Mouse (Mus musculus): ENCODE data around the gene Icosl. TPM values are rescaled to one million over a fixed set of nuclear protein-coding genes. Genes with fewer than 3 reads are reported as not detected.

The Icosl gene
- total and polyA plus RNA-seq, 3 experiments: 0.64 to 1.5 (median 1.3) TPM

GRCm38 (mm10) chr10:78084073-78084472 is 15.0 kb downstream of the Icosl start:
- DNase-seq (ENCODE audit: extremely low read depth): no peak
- no peaks in the 10 kb centered on the region for H3K9me3 ChIP-seq (replicated peaks; ENCODE audit: low read length)
- peaks cover 15% of the 10 kb centered on the region for H3K27me3 ChIP-seq (replicated peaks)
- dilution Hi-C loops (cut with MboI; ENCODE audit: extremely low pct_ligation_motif_present, extremely low pct_unique_long_range_greater_than_20kb, low sequenced_read_pairs): no loop called here
- H3K4me1 ChIP-seq (ENCODE audit: control insufficient read depth in 1 of 2, insufficient read depth in 2 of 2): peaks cover 11 to 36% of the 10 kb centered on the region in 2 experiments
- in situ Hi-C loops (cut with MboI; ENCODE audit: low pct_ligation_motif_present, low pct_unique_long_range_greater_than_20kb, low sequenced_read_pairs): no loop called here
- H3K4me3 ChIP-seq (replicated peaks in 1 of 3; ENCODE audit: low read depth in 2 of 3, low read length in 2 of 3, poor library complexity in 1 of 3): no peak overlapping the region
- H3K9ac ChIP-seq (ENCODE audit: insufficient read depth, low read depth): no peak overlapping the region
- no peak overlapping the region for H3K4me2 ChIP-seq (ENCODE audit: insufficient read depth, low read depth, poor library complexity, severe bottlenecking)
- no peak overlapping the region for H3K27ac ChIP-seq (ENCODE audit: insufficient read depth, low read depth)
- H3K79me2 ChIP-seq (replicated peaks; ENCODE audit: control insufficient read depth, extremely low read depth, insufficient read depth, poor library complexity, severe bottlenecking): no peaks in the 10 kb centered on the region
- H3K36me3 ChIP-seq (replicated peaks in 1 of 2; ENCODE audit: control insufficient read depth in 1 of 2, insufficient read depth in 1 of 2, low read length in 1 of 2): peaks cover 0 to 9% of the 10 kb centered on the region in 2 experiments
- TF ChIP-seq MAZ (IDR thresholded peaks at IDR 0.05; ENCODE audit: low read depth, low read length): no peak
- no peak for TF ChIP-seq CTCF (conservative IDR thresholded peaks at IDR 0.05 in 1 of 2, IDR thresholded peaks at IDR 0.05 in 1 of 2; ENCODE audit: low read depth in 2 of 2, low read length in 2 of 2)
- TF ChIP-seq KAT2A (IDR thresholded peaks at IDR 0.05; ENCODE audit: insufficient replicate concordance, low read length): no peak
- no peak for TF ChIP-seq JUND (conservative IDR thresholded peaks at IDR 0.05; ENCODE audit: low read depth, low read length)
- TF ChIP-seq JUN (IDR thresholded peaks at IDR 0.05; ENCODE audit: insufficient read depth, low read depth, low read length): no peak
- TF ChIP-seq MAFK (IDR thresholded peaks at IDR 0.05; ENCODE audit: insufficient replicate concordance, low read length): no peak
- no peak for TF ChIP-seq RCOR1 (conservative IDR thresholded peaks at IDR 0.05; ENCODE audit: low read depth, low read length)
- TF ChIP-seq ZC3H11A (IDR thresholded peaks at IDR 0.05; ENCODE audit: low read depth, low read length): no peak
- TF ChIP-seq ETS1 (conservative IDR thresholded peaks at IDR 0.05; ENCODE audit: low read depth, low read length): no peak
- TF ChIP-seq ZKSCAN1 (IDR thresholded peaks at IDR 0.05; ENCODE audit: borderline replicate concordance, low read depth, low read length): no peak
- TF ChIP-seq MEF2A (IDR thresholded peaks at IDR 0.05; ENCODE audit: borderline replicate concordance, low read depth, low read length): no peak
- no peak for TF ChIP-seq SMC3 (IDR thresholded peaks at IDR 0.05; ENCODE audit: low read depth, low read length)
- TF ChIP-seq GABPA (IDR thresholded peaks at IDR 0.05; ENCODE audit: insufficient replicate concordance, low read depth, low read length): no peak
- TF ChIP-seq EP300 (IDR thresholded peaks at IDR 0.05; ENCODE audit: low read length): no peak
- TF ChIP-seq IRF4 (IDR thresholded peaks at IDR 0.05; ENCODE audit: low read depth, low read length): no peak
- TF ChIP-seq CHD2 (IDR thresholded peaks at IDR 0.05; ENCODE audit: low read length): no peak
- no peak for TF ChIP-seq TCF12 (IDR thresholded peaks at IDR 0.05; ENCODE audit: low read depth, low read length)
- no peak for TF ChIP-seq NRF1 (IDR thresholded peaks at IDR 0.05; ENCODE audit: low read depth, low read length)
- TF ChIP-seq POLR2AphosphoS2 (IDR thresholded peaks at IDR 0.05; ENCODE audit: low read depth, low read length): no peak

DNA sequence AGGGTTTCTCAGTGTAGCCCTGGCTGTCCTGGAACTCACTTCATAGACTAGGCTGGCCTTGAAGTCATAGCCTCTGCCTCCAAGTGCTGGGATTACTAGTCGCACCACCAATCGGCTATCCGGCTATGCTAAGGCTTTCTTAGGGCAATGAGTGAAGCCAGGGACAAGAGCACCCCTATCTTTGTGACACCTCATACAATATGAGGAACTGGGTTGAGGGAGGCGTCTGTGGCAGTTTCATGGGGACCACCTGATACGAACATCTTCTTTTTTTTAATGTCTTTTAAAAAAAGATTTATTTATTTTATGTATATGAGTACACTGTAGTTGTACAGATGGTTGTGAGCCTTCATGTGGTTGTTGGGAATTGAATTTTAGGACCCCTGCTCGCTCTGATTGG is 16.6 kb downstream of the Icosl start:
- no peak for TF ChIP-seq KAT2A (IDR thresholded peaks at IDR 0.05; ENCODE audit: insufficient replicate concordance, low read length)
- H3K9me3 ChIP-seq (replicated peaks; ENCODE audit: low read length): no peaks in the 10 kb centered on the region
- dilution Hi-C loops (cut with MboI; ENCODE audit: extremely low pct_ligation_motif_present, extremely low pct_unique_long_range_greater_than_20kb, low sequenced_read_pairs): no loop called here
- in situ Hi-C loops (cut with MboI; ENCODE audit: low pct_ligation_motif_present, low pct_unique_long_range_greater_than_20kb, low sequenced_read_pairs): no loop called here
- H3K4me1 ChIP-seq (ENCODE audit: control insufficient read depth in 1 of 2, insufficient read depth in 2 of 2): peaks cover 16 to 44% of the 10 kb centered on the region in 2 experiments
- no peak overlapping the region for H3K4me3 ChIP-seq (replicated peaks in 1 of 3; ENCODE audit: low read depth in 2 of 3, low read length in 2 of 3, poor library complexity in 1 of 3)
- no peaks in the 10 kb centered on the region for H3K36me3 ChIP-seq (replicated peaks in 1 of 2; ENCODE audit: control insufficient read depth in 1 of 2, insufficient read depth in 1 of 2, low read length in 1 of 2)
- H3K9ac ChIP-seq (ENCODE audit: insufficient read depth, low read depth): no peak overlapping the region
- H3K4me2 ChIP-seq (ENCODE audit: insufficient read depth, low read depth, poor library complexity, severe bottlenecking): no peak overlapping the region
- no peaks in the 10 kb centered on the region for H3K79me2 ChIP-seq (replicated peaks; ENCODE audit: control insufficient read depth, extremely low read depth, insufficient read depth, poor library complexity, severe bottlenecking)
- H3K27me3 ChIP-seq (replicated peaks): peaks cover 26% of the 10 kb centered on the region
- no peak for DNase-seq (ENCODE audit: extremely low read depth)
- no peak overlapping the region for H3K27ac ChIP-seq (ENCODE audit: insufficient read depth, low read depth)

Measured in CH12.LX (cell line).